Mouse (Mus musculus) ovary, adult 2 months (tissue): ENCODE results near the gene Tyw1. TPM values are rescaled to one million over a fixed set of nuclear protein-coding genes. Genes with fewer than 3 reads are reported as not detected.

Experiments
- polyA plus RNA-seq: library from polyadenylated mRNA; depleted of rRNA; stranded (reverse); fragments of >200 nt; gene quantifications from 2 replicates; pipeline ENCODE4 v1.2.3, GENCODE M21; 2012; rRNA removed

Tyw1 gene
- polyA plus RNA-seq: 12.6 and 14.7 TPM in 2 replicates

GRCm38 (mm10) chr5:130255017-130255720 is at the start of gene Tyw1, which contains the start of gene Sbds:
Gene Tyw1, plus strand, starts transcription at chr5:130255619.
Gene Sbds, minus strand, starts transcription at chr5:130255530.

GRCm38 (mm10) chr5:130216781-130217180 is 38.6 kb upstream of the Tyw1 start, which contains the start of gene Tmem248:
Gene Tmem248, plus strand, starts transcription at chr5:130217081.

GRCm38 (mm10) chr5:130369237-130369636 is 113.8 kb downstream of the Tyw1 start, which contains the start of gene Caln1:
Gene Caln1, plus strand, starts transcription at chr5:130369455.

GRCm38 (mm10) chr5:130384222-130384912 is 128.9 kb downstream of the Tyw1 start, which contains the start of gene A330070K13Rik:
Gene A330070K13Rik, minus strand, starts transcription at chr5:130384631.

Other genes starting within 250 kb of the Tyw1 start
- 80.0 and 109 TPM in 2 replicates for gene Asl, start 226.4 kb upstream of the Tyw1 start, polyA plus RNA-seq
- 14.4 and 16.9 TPM in 2 replicates for gene Crcp, start 226.3 kb upstream of the Tyw1 start, polyA plus RNA-seq
- gene Tpst1, start 182.3 kb upstream of the Tyw1 start, polyA plus RNA-seq: 30.3 and 40.9 TPM in 2 replicates
- 12.1 and 18.1 TPM in 2 replicates for gene Kctd7, start 110.8 kb upstream of the Tyw1 start, polyA plus RNA-seq
- 16.7 and 25.9 TPM in 2 replicates for gene Rabgef1, start 83.8 kb upstream of the Tyw1 start, polyA plus RNA-seq
- gene Tmem248, start 38.5 kb upstream of the Tyw1 start, polyA plus RNA-seq: 38.6 and 50.3 TPM in 2 replicates
- gene Sbds, start 89 bp upstream of the Tyw1 start, polyA plus RNA-seq: 15.1 and 21.4 TPM in 2 replicates
- 0.48 and 0.63 TPM in 2 replicates for gene Caln1, start 113.8 kb downstream of the Tyw1 start, polyA plus RNA-seq
- gene A330070K13Rik, start 129.0 kb downstream of the Tyw1 start, polyA plus RNA-seq: not detected in 2 replicates